Mouse (Mus musculus) right cerebral cortex, postnatal 10 days (tissue): Measurements from ENCODE around the gene Gmpr.
"Not testable (repeated sequence)": the region's sequence is repeated elsewhere in the genome, so short reads cannot be mapped to it uniquely, and the experiment has no call there.

ENCODE experiments used
- DNase-seq, 2 experiments: peaks; one replicate each; pipeline ENCODE4 v3.0.0; 2021; ENCODE audit warnings: low spot score in 2 of 2

Gmpr gene

DNA sequence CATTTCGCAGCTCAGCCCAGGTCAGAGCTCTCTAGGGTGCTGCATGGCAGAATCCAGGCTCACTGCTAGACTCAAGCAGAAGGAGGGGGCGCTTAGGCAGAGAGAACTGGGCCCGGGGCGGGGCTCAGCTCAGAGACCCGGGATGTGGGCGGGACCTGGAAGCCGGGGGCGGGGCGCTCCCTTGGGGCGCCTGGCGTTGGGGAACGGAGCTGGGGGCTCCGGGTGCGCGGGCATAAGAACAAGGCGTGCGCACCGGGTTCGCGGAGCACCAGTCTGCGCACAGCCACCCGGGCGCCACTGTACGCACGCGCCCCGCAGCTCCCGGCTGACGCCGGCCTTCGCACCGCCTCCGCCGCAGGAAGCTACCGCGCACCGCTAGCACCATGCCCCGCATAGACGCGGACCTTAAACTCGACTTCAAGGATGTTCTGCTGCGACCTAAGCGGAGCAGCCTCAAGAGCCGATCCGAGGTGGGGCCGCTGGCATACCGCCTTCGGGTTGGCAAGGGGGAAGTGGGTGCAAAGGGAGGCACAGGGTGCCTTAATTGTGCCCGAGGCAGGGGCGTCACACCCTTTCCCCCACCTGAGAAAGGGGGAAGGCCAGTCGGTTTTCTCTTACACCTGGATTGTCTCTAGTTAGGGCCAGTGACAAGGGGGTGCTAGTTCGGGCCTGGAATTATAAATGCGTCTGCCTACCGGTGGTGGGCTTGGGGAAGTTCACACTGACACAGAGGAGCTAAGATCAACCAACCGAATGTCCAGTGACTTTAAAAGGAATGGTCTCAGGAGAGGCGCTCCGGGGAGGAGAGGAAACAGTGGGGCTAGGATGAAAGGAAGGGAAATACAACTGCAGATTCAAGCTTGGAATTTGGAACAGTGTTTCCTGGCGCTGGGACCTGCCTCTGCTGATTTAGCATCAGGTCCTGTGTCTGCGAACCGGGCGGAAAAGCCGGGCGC lies at the start of gene Gmpr:
Gene Gmpr (plus strand): TSS at position 171 of the 956 bp plus-strand sequence.
- peak; percentile 90 for DNase-seq

DNA sequence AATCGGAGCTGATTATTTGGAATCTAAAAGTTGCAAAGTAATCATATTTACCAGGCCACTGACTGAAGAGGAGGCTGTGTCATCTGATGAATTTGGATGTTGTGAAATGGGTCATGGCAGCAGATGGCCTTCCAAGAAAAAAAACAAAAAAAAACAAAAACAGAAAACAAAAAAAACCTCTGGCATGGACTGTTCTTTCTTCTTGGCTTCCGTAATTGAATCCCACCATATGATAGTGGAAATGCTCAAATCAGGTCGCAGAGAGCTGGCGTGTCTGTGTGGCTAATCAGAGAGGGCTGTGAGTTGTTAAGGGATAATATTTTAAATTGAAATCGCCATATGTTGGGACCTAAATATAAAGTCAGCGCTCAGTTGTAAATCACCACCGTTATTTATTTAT lies 49.8 kb upstream of the Gmpr start:
- no peak for DNase-seq

DNA sequence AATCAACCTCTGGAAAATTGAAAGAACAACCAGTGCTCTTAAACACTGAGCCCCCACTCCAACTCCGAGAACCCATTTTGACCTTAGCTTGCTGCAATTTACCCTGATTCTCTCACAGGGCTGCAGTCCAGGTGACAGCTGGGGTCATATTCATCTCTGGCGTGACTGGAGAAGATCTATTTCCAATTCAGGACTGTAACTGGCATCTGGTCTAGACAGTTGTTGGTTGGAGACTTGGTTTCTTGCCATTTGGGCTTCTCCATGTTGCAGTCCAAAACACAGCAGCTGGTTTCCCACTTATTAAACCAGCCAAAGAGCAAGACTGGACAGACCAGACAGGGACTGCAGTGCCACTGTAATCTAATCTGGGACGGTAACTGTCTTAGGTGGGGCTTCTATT lies 47.1 kb upstream of the Gmpr start:
- no peak for DNase-seq

DNA sequence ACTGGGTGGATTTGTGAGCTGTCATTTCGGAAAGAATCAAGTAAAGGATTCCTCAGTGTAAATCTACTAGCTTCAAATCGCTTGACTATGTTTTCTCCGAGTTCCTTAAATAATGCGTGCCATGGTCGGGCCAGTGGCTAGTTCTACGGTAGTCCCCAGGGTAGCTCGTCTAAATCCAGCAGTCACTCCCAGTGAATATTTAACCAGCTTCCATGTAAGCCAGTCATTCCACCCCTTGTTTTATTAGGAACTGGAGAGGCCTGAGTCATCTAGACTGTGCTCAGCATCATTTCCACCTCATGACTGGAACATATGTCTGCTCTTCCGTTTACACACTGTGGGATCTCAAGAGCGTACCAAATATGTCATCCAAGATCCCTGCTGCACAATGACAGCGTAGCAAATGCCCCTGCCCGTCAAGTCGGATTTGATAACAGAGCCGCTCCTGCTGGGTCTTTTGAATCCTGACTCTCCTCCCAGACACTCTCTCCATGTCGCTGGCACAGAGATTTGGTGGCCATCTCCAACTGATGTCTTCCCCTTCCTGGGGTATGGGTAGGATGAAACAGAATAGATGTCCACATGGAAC lies 45.8 kb upstream of the Gmpr start:
- no peak for DNase-seq

DNA sequence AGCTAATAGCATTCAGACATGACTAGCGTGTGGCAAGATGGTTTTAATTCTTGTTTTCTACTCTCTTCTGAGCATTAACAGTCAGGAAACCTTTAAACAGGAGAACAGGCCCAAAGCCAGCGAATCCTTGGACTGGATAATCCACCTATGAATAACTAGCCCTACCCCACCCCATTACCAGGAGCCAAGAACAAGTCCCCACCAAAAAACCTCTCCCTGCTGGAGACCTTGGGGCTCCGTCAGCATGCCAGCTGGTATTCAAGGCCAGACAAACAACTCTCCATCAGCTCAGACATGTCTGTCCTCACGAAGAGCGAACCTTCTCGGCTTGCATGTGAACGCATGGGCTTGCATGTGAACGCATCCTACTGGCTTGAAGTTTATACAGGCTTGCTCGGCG lies 41.6 kb upstream of the Gmpr start:
- DNase-seq, result peak in 1 of 2 experiments; percentile 35

DNA sequence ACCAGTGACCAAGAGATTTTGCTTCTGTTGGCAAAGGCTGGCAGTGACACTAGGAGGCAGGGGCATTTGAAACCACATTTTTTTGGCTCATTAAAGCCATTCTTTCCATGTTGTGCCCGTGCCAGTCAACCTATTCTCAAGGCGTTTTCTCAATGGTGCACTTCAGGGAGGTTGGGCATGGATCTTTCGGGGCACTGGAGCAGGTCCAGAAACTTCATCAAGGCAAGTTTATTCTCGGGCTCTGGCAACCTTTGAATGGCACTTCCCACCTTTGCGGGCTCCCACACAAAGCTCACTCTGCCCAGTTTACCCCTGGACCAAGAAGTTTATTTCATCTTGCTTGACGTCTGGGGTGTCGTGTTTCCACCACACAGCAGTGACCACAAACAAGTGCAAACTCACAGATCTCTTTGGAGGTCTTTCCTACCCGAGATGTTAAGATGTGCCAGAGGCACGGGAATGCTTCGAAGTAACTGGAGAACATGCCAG lies 41.2 kb upstream of the Gmpr start:
- peak in 1 of 2 experiments; percentile 60 for DNase-seq

DNA sequence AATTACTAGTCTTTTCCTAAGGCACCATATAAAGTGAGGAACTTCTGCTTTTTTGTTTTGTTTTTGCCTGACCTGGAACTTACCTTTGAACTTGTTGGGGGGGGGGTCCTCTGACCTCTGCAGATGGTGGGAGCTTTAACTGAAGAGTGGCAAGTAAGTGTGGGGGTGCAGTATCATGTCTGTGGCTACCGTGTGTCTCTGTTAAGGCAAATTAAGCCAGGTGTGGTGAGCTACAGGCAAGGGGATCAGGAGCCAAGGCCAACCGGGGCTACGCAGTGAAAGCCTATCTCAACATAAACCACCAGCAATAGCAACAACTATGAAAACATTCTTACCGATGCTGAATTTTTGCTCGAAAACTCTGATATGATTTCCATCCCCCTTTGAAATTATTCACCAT lies 38.5 kb upstream of the Gmpr start:
- no peak for DNase-seq

DNA sequence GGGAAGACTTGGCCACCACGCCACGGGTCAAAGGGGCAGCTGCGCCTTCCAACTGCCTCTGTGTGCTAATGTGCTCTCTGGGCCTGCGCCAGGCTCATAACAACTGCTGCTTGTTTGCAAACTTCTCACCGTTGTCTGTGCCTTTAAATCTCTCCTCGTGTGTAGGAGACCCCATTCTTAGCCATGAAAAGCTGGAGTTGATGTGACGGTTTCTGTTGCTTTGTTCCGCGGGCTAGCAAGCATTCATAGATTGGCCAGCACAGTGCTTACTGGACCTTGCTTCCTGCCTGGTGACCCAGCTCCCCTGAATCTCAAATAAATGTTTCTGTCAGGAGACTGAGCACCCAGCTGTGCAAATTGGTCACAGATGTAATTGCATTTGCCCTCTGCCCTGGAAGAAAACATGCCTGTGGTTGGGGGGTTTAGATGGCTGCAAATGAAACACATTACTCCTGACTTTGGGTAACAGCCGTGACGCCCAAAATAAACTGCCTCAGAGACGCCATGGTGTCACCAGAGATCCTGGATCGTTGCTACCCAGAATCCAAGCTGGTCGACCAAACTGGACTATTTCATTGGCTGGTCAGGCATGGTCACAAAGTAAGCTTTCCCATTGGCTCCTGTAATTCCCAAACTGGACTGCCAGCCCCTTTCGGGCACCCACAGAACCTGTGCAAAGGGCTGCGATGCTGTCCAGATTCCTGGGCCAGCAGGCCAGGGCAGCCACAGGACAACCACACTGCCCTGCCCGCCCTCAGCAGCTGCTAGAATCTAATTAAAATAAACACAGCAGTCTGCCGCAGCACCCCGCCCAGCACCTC lies 37.6 kb upstream of the Gmpr start:
- no peak for DNase-seq

DNA sequence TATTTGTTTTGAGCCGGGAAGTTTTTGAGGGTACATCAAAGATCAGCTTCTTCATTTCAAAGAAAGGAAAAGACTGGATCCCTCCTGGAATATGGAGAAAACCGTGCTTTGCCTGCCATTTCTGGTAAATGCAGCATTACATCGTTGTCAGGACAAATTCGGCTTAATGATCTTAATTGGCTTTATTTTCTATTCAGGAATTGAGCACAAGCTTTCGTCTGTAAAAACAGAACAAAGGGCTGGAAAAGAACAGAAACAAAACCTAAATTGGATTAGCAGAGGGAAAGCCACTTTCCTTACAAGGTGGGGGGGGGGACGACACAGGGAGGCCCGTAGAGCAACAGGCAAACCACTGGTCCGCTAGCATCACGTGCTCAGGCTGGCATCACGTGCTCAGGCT lies 33.9 kb upstream of the Gmpr start:
- DNase-seq, result no peak

DNA sequence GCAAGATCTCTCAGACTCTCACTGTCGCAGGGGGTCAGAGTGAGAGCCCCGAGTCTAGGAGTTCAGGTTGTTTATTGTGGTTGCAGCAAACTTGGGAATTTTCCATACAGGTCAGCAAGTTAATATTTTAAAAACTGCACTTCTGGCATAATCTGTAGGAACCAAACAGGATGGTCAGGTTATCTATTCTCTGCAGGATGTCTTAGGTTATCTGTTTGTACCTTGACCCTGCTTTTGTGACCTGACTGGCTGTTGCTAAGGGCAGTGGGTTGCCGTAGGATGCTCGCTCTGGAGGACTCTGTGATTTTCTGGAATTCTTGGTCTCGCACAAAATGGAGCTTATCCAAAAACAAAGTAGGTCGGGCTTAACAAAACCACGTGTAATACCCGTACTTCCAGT lies 31.9 kb upstream of the Gmpr start:
- DNase-seq, result no peak

DNA sequence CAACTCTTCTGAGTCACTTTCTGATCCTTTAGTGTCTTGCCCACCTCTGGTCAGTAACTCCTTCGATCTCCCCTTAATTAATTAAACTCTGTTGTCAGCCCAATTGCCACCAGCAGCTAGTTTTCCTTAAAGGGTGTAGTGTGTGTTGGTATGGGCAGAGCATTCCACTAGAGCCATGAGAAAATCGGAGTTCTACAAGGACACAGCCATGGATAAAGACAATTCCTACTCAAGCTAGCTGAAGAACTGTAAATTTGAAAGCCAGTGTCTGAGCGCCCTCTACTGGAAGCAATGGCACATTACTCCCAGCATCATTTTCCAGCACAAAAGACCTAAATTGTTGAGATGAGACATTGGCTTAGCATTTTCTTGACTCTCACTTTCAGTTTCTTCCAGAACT lies 30.1 kb upstream of the Gmpr start:
- peak; percentile 83 to 85 for DNase-seq

DNA sequence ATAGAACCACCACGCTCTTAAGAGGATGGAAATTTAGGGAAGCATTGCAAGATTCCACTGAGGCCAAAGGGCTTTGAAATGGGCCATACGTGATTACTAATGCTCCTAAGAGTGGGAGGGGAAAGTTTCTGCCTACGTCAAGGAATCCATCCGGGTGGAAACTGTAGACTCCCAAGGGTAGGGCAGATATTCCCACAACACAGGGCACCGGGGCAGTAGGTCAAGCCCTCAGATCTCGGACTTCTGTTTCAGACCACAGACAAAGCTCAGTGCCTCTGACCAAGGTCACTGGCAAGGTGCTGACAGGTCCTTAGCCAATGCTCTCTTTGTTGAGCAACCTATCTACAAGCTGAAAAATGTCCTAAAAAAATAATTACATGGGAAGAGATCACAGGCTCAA lies 27.3 kb upstream of the Gmpr start:
- no peak for DNase-seq

DNA sequence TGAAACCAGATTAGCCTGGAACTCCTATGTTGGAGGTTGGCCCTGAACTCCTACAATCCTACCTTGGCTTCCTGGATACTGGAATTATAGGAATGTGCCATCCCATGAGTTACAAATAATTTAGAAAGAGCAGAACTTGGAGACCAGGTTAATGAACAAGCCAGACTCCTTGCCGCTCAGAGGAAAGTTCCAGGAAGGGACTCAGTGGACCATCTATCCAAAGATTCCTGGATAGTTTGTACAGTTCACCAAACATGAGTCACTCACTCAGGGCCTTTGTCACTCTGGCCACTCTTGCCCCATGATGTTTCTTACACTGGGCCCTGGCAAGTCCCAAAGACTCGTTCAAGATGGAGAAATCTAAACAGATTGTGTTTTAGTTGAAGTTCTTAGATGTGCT lies 24.0 kb upstream of the Gmpr start:
- DNase-seq, result no peak

DNA sequence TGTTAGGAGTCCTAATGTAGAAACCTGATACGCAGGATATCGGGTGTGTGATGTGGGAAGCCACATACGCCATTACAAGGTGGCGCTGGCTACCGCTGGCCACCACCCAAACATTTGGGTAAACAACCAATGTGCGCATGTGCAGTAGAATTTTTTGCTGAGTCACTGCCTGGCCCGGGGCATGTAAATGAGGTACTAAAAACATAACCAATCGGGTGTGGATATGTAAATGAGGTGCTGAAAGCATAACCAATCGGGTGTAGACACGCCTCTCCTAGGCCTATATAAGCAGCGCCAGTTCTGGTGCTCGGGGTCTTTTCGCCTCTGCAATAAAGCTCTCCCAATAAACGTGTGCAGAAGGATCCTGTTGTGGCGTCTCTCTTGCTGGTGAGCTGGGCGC lies 23.3 kb upstream of the Gmpr start:
- DNase-seq, result not testable (repeated sequence)

DNA sequence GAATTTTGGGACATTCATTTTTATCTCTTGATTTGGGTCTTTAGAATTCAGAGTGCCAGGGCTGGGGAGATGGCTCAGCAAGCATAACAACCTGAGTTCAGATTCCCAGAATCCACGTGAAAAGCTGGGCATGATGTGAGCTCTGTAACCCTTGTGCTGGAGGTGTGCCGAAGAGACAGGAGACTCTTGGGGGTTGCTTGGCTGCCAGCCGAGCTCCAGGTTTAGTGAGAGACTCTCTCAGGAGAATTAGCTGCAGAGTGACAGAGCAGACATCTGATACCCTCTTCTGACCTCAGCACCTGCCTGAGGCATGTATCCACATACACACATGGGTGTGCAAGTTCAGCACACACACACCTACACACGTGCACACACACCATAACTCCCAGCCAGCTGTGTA lies 21.6 kb upstream of the Gmpr start:
- no peak for DNase-seq

DNA sequence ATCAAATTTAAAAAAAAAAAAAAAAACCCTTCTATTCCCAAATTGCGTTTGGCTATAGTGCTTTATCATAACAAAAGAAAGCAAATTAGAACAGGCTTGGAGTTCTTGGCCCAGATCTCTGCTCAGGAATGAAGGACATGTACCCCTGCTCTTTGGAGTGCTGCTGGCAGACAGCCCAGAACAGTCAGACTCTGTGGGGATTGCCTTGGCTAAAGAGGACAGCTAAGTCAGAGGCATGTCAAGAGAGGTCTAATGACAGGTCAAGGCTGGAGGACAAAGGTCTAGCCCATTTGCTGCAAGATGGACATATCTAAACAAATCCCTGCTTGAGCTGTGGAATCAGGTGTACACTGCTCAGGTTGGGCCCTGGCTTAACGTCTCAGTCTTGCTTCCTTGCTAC lies 20.6 kb upstream of the Gmpr start:
- peak in 1 of 2 experiments; percentile 59 for DNase-seq

DNA sequence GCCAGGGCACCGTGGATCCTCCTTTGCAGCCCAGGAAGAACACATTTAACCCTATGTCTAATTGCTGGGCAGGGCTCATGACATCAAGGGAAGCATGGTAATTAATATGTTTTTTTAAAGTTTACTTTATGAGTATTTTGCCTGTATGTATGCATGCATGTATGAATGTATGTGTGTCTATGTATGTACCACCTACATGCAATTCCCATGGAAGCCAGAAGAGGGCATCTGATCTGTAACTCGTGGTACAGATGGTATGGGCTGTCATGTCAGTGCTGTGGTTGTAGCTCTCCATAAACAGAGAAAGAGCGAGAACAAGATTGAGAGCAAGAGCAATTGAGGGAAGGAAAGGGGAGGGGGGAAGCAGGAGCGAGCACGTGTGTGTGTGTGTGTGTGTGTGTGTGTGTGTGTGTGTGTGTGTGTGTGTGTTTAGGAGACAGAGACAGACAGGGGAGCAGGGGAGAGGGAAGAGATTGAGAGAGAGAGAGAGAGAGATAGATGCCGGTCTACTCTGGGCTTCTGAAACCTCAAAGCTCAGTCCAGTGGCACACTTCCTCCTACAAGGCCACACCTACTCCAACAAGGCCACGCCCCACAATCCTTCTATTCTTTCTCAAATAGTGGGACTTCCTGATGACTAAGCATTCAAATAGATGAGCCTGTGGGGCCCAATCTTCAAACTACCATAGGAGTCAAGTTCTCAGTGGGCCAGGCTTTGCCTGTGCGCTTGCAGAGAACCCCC lies 15.1 kb upstream of the Gmpr start:
- DNase-seq, result no peak

DNA sequence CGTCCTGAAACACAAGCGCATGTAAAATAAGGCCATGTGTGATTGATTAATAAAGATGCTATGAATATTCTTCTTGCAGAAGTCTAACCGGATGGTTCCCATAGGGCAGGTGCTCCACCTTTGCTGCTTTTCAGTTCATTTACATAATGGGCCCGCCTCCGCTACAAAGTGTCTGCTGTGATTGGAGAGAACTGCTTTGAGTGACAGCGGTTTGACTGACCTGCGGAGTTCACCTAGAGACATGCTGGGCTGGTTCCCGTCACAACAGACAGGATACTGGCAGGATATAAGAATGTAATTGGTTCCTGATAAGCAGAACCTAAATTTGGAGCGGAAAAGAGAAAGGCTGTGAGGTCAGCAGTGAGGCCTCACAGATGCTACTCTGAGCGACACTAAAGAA lies 13.4 kb upstream of the Gmpr start:
- no peak for DNase-seq

DNA sequence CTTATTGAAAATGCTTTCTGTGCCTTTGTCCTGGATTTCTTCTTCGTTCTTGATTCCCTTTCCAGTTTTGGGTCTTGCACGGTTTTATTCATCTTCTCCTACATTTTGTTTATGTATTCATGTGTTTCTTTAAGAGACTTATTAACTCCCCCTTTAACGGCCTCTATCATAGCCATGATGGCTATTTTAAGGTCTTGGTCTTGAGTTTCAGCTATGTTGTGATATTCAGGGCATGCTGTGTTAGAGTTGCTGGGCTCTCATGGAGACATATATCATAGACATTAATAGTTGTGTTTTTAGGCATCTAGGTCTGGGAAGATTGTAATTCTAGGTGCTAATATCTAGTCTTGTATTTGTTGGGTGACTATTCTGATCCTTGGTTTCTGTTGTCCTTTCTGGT lies 8.6 kb upstream of the Gmpr start:
- no peak for DNase-seq

DNA sequence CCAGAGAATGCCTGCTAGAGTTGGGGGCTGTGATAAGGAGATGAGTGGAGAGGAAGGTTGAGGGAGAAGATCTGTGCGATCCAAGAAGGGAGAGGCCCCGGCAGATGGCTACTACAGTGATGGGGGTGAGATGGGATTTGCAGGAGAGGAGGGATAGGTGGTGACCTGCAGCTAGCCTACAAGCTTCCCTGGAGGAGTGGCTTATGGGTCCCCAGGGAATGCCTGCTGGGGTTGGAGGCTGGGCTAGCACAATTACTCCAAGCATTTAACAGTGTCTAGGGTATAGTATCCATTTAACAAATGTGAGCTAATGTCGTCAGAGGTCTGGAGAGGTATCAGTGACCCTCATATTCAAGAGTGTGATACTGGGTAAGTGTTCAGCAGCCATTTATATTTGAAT lies 7.9 kb upstream of the Gmpr start:
- DNase-seq, result no peak

DNA sequence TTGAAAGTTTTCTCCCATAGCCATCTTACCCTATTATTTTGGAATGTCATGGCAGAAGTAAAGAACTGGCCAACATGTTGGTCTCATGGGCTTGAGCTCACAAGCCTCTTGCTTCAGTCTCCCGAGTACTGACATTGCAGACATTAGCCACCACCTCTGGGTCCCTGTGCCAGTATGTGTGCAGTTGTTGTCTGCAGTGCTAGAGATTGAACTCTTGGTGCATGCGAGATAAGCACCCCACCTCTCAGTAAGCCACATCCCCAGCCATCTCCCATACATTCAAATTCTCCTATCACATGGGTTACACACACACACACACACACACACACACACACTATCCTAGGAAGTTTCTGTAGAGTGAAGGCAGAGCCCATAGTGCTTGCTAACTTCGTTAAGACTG lies 7.3 kb upstream of the Gmpr start:
- DNase-seq, result no peak

DNA sequence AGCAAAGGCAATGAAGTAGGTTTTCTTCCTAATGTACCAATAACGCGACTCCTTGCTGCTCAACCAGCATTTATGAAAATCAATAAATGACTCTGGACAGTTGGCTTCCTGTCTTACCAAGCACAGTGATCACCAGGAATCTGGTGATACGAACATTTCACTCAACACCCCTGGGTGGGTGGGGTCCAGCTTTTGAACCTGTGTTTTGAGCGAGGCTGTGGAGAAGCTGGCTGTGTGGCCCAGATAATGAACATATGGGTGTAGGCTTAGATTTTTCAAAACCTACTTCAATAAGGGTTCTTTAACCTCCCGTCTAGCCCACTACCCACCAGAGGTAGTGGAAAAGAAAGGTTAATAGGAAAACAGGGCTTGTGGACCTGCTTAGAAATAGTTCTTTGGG lies 4.5 kb upstream of the Gmpr start:
- no peak for DNase-seq
